Mouse (Mus musculus) T-cell, adult 2 months (primary cell): ENCODE data around the gene Thpo.

ENCODE experiments used
- DNase-seq: peaks from one replicate; pipeline ENCODE4 v3.0.0; 2022; ENCODE audit warnings: low spot score

Thpo gene

DNA sequence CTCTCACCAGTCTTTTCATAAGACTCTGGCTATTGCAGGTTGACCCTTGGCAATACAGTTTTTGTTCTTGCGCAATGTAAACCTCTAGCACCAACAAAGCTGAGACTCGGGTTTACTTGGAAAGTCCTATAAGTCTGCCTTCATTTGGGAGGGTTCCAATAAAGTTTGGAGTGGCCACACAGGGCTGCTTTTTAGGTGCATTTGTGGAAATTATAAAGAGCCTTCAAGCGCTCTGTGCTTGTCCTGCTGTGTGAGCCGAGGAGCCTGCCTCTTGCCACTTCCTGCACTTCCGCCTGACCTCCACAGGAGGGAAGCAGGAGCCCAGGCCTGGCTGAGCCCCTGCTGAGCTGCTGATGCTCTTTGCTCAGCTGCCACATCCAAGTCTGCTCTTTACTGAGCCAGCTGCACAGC lies 10.0 kb downstream of the Thpo start:
- peak; percentile 34 for DNase-seq

DNA sequence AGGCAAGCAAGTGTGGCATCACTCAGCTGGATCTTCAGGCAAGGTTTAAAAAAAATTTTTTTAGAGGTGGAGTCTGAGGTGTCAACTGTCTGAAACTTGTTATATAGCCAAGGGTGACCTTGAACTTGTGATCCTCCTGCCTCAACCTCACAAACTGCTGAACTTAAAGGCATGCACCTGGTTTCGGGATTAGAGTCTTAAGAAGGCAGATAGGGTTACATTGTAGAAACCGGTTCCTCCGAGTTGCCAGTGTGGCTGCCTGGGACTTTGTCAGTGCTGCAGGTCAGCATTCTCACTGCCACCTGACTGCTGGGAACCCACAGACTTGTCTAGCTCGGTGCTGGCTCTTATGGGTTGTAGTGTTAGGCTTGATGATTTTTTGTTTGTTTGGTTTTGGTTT lies 11.1 kb downstream of the Thpo start:
- DNase-seq: no peak

DNA sequence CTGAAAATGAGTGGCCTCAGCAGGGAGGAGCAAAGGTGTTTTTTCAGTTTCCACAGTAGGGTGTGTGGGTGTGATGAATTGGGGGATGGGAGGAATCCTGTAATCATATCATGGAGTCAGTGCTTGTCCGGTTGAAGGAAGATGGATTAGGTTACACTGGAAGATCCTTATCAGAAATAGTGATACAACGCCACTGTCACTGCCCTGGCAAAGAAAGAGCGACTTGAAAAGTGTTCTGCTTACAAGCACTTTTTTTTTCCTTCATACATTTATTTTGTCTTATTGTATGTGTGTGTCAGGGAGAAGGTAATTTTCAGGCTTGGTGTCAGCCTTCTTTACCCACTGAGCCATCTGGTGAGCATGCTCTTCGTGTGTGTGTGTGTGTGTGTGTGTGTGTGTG lies 11.6 kb downstream of the Thpo start:
- DNase-seq: no peak

DNA sequence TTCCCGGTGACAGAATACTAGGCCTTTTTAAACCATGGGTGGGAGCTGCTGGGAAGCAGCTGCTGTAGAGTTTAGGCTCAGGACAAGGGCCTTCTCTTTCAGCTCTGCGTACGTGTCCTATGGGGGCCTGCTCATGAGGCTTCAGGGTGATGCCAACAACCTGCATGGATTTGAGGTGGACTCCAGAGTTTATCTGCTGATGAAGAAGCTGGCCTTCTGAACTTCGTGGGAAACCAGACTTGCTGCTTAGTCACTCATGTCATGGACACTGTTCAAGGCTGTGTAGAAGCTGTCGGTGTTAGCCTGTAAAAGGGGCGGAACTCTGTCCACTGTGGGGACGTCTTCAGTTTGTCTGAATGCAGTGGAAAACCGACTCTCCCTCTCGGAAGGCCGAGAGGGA lies 12.5 kb downstream of the Thpo start:
- DNase-seq: no peak

DNA sequence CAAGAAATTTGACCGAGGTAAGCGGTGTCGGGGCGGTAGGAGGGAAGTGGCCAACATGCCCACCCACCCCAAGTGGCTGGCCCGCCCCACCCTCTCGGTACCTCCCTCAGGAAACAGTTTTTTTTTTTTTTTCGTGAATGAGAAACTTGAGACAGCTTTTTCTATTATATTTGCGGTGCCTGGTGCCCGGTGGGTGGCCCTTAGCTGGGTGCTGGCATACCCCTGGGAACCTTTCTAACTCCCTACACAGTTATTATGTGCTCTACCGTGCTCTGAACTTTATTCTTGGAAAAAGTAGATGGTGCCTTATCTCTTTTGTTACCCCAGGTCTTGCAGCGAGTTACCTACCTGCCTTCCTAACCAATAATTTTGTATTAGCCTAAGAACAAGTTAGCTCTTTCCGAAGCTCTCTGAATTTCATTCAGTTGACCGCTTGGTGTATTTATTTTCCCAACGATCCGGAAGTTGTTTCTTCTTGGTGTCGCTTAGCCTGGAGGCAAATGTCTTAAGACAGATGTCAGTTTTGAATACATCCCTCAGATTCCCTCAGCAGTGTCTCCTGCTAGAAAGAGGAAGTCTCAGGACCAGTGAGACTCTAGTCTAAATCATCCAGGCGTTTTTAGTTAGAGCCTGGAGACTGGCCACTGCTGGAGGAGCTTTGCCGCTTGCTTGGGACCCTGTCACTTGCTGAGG lies 16.2 kb downstream of the Thpo start:
- no peak for DNase-seq

DNA sequence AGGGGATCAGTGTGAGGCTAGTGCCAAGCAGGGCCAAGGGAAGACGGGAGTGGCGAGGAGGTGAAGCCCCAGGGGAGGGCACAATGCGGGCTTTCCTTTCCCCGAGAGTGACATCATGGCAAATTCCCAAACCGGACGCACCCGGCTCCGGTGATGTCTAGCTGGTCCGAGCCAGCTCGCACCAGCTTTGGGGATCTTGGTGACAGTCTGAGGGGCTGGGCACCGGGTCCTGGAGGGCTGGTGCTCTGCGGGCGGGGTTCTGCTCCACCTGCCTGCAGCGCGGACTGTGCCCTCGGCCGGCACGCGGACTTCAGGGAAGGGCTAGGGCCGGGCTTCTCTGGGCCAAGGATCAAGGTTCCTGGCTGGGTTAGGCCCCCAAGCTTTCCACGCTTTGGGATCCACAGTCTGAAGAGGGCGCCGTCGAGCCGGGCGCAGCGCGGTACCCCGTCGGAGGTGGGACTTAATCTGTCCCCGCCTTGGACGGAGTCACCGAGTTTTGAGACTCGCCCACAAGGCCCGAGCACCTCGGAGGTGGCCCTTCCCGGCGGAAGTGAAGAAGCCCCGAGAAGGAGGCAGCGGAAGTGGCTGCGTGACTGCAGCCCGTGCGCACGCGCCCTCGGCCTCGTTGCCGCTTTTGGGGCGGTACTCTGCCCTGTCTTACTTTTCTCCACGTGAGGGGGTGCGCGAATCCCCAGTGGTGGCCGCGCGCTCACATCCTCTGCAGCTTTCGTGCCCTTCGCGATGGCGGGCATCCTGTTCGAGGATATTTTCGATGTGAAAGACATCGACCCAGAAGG lies 16.9 kb downstream of the Thpo start, which contains the start of the genes Polr2h and Clcn2:
Gene Polr2h (plus strand): TSS at position 485 of the 797 bp plus-strand sequence.
Gene Clcn2 (minus strand): TSS at position 566 of the 797 bp plus-strand sequence.
- peak; percentile 99 for DNase-seq

DNA sequence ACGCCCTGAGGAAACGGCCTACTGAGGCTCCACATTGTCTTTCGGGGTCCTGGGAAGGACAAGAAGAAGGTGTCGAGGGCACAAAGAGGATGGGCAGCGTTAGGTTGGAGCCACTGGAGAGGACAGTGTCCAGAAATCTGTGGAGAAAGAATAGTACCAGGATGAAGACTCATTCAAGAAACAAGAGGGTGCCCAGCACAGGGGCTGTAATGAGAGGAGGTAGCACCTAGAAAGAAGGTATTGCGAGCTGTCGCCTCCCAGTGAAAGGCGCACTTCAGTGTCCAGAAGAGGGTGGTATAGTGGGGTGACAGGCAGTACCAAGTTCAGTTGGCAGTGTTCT lies 17.5 kb downstream of the Thpo start:
- DNase-seq: no peak

DNA sequence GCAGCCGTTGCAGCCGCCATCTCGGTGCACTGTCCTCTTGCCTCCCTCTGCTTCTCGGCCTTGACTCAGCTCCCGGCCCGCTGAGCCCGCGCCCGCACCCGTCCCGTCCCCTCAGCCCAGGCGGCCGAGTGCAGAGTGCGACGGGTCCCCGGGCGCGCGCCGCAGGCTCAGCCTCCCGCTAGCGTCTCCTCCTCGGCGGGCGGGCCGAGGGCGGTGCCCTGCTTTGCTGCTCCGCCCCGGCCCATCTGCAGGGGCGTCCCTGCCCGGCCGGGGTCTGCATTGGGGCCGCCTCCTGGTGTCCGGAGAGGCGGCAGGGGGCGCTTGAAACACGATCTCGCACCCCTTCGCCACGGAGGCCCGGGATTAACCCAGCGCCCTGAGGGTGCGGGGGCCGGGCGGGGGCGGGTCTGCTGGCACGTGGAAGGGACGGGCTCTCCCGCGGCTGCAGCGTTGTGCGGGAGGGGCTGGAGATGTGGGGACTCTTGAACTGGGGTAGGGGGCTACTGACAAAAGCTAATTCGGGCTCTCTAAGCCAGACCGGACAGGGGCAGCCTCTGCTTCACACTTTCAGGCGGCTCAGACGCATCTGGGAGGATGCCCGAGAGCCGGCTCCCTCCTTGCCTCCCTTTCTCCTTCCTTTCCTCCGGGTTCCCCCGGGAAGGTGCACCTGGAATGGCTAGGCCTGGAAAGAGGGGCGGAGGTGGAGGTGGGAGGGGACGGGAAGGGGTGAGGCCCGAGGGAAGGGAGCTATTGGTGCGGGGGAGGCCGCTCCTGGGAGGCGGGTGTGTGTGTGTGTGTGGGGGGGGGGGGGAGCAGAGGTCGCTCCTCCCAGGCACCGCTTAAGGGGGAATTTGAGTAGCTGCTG lies 18.1 kb downstream of the Thpo start:
- peak; percentile 54 for DNase-seq

DNA sequence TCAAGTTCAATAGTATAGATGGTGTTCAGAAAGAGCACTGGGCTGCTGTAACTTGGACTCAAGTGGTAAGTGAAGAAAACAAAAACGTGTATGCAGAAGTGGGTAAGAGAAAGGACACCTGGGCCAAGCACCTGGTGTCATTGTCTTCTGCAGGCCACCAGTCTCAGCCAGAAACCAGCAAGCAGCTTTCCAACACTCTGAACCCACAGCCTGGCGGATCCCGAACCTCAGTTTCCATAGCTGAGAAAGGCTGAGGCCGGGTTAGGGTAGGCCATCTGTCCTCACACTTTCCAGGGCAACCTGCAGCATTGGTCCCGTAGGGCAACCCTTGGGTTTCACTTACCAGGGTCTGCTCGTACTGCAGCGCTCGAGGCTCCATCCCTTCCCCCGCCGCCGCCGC lies 18.7 kb downstream of the Thpo start:
- no peak for DNase-seq

DNA sequence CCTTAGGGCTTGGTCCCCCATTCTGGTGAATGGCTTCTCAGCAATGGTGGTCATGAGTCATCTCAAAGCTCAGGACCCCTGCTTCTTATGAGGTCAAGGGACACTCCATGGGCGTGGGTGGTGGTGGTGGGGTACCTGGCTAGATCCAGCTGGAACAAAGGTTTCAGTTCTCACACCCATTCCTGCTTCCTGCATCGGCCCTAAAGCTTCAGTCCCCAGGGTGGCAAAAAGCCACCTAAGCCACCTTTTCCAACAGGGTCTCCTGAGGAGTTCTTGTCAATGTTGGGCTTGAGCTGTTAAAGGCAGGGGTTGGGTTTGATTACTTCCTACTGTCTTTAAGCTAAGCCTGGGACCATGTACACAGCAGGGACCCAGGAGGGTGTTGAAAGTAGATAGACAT lies 19.1 kb downstream of the Thpo start:
- DNase-seq: no peak

DNA sequence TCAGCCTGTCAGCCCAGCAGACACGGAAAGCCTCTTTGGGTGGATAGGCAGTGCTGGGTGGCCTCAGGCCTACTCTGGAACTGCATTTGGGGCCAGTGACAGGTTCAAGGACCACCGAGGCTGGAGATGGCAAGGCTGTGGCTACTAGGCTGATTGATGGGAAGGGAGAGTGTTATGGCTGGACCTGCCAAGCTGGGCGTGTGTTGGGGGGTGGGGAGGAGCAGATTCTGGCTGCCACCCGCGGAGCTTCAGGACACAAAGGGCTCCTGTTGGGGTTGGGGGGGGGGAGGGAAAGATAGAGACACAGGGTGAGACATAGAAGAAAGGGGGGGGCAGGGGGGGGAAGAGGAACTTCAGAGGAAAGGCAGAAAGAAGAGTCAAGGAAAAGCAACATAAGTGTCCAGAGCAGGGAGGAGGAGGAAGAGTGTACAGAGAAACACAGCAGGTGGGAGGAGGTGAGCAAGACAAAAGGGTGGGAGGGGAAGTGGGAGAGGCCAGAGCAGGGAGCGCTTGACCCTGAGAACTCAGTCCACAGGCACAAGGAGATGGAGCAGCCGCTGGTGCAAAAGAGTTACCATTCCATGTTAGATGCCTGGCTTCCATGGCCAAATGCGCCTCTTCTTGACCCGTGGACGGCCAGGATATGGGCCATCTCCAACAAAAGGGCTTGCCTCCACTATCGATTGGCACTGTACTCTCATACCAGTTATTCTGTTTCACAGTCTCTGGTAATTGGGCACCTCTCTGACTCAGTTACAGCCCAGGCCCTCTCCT lies 19.8 kb downstream of the Thpo start:
- DNase-seq: no peak

DNA sequence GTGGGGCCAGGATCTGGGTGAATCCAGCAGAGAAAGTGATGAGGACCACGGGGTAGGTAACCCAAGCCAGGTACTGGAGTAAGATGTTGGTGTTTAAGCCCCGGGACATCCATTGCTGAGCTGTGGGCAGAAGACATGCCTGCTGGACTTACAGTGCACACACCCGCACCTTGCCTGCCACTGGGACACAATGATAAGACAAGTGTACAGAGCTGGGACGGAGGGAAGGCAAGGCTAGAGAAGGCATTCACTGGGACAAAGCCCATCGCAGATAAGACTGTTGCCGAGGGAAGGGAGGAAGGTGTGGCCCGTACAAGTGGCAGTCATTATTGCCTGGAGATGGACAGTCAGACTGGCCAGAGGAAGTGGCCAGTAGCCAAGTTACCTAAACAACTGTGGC lies 21.4 kb downstream of the Thpo start:
- DNase-seq: no peak

DNA sequence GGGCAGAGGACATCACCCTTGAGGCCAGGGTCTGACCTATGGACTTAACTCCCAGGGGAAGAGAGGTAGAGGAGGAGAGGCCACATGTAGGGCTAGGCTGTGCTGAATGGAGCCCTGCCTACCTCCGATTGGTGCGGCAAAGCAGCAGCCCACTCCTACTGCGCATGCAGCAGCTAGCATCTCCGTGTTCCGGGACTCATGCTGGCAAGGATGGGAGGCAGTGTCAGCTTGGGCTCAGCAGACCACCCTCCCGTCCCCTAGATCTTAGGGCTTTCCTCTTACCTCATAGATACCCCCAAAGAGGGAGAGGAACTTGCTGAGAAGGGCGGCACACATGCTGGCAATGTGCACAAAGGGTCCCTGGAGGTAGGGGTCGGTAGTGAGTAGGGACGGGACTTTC lies 22.1 kb downstream of the Thpo start:
- DNase-seq: no peak

DNA sequence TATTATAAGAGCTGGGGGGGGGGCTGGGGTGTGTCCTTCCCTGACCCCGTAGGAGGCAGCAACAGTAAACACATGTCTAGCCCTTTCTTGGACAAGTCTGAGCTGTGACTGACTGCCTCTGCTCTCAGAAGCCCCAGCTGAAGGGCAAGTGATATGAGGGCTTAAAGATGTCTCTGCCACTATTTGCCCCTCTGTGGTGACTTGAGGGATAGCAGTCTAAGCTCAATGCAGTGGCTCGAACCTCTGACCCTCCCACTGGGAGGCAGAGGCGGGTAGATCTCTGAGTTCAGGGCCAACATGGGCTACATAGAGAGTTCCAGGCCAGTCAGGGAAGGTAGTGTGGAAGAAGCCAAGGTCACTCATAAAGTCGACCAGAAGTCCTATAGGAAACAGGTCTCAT lies 23.5 kb downstream of the Thpo start:
- no peak for DNase-seq

DNA sequence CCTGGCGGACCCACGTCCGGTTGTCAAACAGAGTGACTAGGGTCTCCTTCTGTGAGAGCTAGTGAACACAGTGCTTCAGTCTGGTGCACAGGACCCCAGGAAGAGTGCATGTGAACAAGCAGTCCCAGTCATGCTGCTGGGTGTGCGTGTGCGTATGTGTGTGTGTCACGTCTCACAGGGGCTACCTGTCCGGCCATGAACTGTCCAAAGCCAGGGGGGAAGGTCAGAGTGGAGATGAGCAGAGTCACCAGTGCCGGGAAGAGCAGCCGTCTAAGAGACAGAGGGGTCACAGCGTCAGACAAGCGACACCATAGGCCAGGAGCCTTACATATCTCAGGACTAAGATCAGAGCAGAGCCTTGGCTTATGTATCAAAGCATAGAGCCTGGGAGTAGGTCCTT lies 23.9 kb downstream of the Thpo start:
- DNase-seq: no peak

DNA sequence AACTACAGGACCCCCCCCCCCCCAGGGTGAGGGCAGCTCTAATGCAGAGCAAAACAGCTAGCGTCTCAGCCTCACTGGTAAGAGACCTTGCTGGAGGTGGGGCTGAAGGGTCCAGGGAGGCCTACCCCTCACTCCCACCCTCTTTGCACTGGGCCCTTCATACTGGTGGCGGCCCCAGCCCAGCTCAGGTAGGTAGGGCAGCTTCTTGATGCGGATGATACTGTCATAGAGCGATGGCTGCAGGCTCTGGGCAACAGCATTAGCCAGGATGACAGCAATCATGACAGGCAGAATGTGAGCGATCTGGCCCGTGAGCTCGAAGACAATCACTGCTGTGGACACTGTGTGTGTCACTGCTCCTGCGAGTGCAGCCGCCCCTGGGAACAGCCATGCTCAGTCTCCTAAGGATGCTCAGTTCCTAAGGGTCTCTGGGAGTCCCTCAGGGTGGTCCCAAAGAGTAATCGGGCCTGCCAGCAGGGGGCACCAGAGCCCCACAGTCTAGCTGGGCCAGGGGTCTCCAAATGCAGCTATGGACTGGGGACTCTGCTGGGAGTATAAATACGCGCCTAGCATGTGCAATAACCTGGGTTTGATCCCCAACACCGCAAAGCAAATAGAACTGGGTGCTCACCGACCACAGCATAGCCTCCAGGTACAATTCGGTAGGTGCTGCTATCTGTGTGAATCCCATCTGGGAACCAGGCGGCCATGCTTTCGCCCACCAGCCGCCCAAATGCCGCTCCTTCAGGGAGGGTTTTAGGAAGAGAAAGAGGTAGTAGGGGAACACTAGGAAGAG lies 25.2 kb downstream of the Thpo start:
- DNase-seq: peak; percentile 20

DNA sequence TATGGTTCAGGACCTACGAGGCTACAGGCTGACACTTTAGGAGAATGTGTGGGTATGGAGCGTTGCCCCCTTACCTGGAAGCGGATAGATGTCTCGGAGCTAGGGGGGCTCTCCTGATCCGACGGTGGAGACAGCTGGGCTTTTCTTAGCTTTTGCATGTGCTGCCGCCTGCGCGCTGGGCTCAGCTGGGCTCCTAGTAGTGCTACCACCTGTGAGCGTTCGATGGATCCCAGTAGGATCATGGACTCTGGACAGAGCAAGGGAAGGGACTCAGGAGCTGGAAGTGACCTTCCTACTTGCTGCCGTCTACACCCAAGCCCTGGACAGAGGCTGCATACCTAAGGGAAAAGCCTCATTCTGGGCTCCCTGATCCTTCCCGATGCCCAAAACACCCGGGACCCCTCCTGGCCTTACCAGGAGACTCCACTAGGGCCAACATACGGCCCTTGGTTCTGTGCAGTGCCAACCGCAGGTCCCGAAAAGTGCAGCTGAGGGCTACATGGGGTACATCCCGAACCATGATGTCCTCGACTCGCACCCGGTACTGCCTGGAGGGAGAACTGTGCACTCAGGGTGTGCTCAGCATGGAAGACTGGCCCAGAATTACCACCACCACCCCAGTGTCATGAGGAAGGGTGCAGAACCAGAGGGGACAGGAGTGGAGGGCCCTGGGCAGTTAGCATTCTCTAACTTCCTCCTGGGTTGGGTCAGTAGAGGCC lies 25.9 kb downstream of the Thpo start:
- no peak for DNase-seq

DNA sequence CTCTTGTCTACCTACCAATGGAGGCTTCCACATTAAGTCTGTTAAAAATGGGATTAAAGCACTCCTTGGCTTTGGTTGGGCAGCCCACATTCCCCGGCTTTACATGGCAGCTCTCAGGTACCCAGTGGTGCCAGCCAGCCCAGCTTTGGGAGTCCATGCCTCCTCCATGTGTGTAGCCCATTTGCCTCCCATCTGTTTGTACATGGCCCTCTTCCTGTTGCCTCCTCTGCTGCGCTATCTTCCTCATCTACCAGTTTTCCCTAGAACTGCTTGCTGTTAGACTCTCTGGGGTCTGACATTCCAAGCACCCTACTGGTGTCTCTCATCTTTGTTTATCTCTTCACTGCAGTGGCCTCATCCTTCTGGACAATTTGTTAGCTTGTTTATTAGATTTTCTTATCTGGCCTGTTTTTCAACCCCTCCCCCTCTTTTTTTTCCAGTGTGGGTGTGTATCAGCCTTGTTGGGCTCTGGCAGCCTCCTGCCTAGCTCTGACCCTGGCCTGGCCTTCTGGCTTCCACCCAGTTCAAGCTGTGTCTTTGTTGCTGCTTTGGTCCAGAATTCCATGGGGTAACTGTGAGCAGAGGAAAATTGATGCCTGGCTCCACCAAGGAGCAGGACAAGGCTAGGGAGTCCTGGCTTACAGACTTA lies 27.8 kb downstream of the Thpo start:
- DNase-seq: no peak

DNA sequence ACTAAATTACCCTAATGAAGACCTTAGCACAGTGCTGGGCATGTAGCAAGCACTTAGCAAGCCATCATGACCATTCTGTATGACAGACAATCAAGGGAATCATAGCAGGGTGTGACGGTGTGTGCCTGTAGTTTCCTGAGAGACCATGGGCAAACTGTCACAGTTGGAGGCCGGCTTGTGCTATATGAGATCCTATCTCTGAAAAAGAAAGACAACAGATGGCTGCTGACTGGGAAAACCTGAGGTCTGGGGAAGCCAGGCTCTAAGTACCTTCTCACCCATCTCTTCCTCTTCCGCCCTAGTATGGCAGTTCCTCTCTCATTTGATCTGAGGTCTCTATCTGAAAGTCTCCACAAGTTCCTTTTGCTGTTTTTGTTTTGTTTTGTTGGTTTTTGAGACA lies 28.5 kb downstream of the Thpo start:
- DNase-seq: no peak
